Mouse (Mus musculus) forebrain, embryonic 10.5 days (tissue): Measurements from ENCODE around the gene Mlycd. TPM values are rescaled to one million over a fixed set of nuclear protein-coding genes. Genes with fewer than 3 reads are reported as not detected.

ENCODE experiments used
- DNase-seq: peaks from one replicate; pipeline ENCODE4 v3.0.0-alpha.2; 2017; ENCODE audit warnings: low spot score; ENCODE audit errors: extremely low spot score
- H3K27ac ChIP-seq: fragments of 300-500 bp; sonication (generic); 2 replicates; pipeline ENCODE4 v1.5.1; 2016; ENCODE audit warnings: mild to moderate bottlenecking
- H3K27me3 ChIP-seq: fragments of 300-500 bp; sonication (generic); 2 replicates; pipeline ENCODE4 v1.6.1; 2016; ENCODE audit warnings: mild to moderate bottlenecking; ENCODE audit not compliant: poor library complexity, severe bottlenecking
- H3K36me3 ChIP-seq: fragments of 300-500 bp; sonication (generic); replicated peaks from 2 replicates; pipeline ENCODE4 v1.6.1; 2016; ENCODE audit warnings: mild to moderate bottlenecking, moderate library complexity
- H3K4me1 ChIP-seq: fragments of 300-500 bp; sonication (generic); 2 replicates; pipeline ENCODE4 v1.6.1; 2016
- H3K4me3 ChIP-seq: fragments of 300-500 bp; sonication (generic); 2 replicates; pipeline ENCODE4 v1.5.1; 2016; ENCODE audit warnings: mild to moderate bottlenecking, moderate library complexity
- H3K9me3 ChIP-seq: fragments of 300-500 bp; sonication (generic); 2 replicates; pipeline ENCODE4 v1.6.1; 2016; ENCODE audit warnings: mild to moderate bottlenecking, moderate library complexity
- WGBS: fragments of 180-500 bp; shearing (Covaris S2); methylation state at CpG from one replicate; pipeline ENCODE4 v1.1.7; 2016; 5-methylcytosine and 5-hydroxymethylcytosine counted together
- polyA plus RNA-seq: library from polyadenylated mRNA; unstranded; fragments of >200 nt; fragmentation: Nextera tagmentation; extraction: Ambion mirVana; gene quantifications from 2 replicates; pipeline ENCODE4 v1.2.1, GENCODE M21; 2016

The Mlycd gene
- polyA plus RNA-seq, 1 experiment from 2014 or later: 9.2 TPM

DNA sequence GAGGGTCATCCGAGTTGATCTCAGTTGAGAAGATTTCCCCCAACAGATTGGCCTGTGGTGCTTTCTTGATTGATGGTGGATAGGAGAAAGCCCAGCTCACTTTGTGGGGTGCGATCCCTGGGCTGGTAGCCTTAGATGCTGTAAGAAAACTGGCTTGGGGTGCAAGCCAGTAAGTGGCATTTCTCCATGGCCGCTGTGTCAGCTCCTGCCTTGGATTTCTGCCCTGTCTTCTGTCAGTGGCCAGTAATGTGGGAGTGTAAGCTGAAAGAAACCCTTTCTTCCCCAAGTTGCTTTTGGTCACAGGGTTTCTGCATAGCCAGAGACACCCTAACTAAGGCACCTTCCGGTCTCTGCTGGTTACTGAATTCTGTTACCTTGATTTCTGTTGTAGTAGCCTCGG is 61.4 kb downstream of the Mlycd start:
- peaks cover 5% of the 10 kb centered on the region; the same call in 1 of the 2 replicates for H3K4me1 ChIP-seq
- 93% methylated on average over 5 of the region's 5 CpGs for WGBS
- no peak overlapping the region for H3K27ac ChIP-seq
- DNase-seq: no peak
- no peak overlapping the region for H3K4me3 ChIP-seq
- H3K9me3 ChIP-seq: no peaks in the 10 kb centered on the region
- peaks cover 12% of the 10 kb centered on the region for H3K36me3 ChIP-seq
- H3K27me3 ChIP-seq: no peaks in the 10 kb centered on the region

DNA sequence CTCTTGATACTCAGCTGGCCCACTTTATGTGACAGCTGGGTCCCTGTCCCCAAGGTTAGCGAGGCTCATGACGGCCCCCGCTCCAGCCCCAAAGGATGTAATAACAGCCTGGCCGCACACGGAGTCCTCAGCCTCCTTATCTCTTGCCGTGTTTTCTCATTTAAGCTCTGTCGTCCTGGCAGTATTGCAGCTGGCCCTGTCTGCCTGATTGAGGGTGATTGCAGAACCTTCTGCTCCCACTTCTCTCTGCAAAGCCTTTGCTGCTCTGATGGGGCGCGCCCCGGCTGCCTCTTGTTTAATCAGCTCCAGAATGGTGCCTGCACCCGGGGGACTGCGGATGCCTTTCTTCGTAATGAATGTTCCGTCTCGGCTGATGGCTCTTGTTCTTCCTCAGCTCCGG is 65.0 kb downstream of the Mlycd start:
- Histone ChIP-seq H3K27ac (no peak overlapping the region), H3K4me3 (no peak overlapping the region), H3K36me3 (no peaks in the 10 kb centered on the region; the same call in none of the 2 replicates), H3K27me3 (peaks cover 22% of the 10 kb centered on the region), H3K9me3 (no peaks in the 10 kb centered on the region), H3K4me1 (peaks cover 27% of the 10 kb centered on the region)
- DNase-seq: no peak
- WGBS: 79% methylated on average over 16 of the region's 16 CpGs

Other genes starting within 250 kb of the Mlycd start
- 246 and 255 TPM in 2 replicates for gene Hsbp1, start 50.4 kb upstream of the Mlycd start, polyA plus RNA-seq
- 0.48 and 0.73 TPM in 2 replicates for gene Osgin1, start 39.2 kb downstream of the Mlycd start, polyA plus RNA-seq
- 15.5 and 19.1 TPM in 2 replicates for gene Necab2, start 51.8 kb downstream of the Mlycd start, polyA plus RNA-seq
- gene Slc38a8, start 106.8 kb downstream of the Mlycd start, polyA plus RNA-seq: 1.0 and 4.4 TPM in 2 replicates
- 106 TPM in 2 replicates for gene Mbtps1, start 163.9 kb downstream of the Mlycd start, polyA plus RNA-seq
- 61.9 and 66.0 TPM in 2 replicates for gene Hsdl1, start 180.3 kb downstream of the Mlycd start, polyA plus RNA-seq
- 0.11 TPM in 1 of 2 replicates, not detected in the other for gene Dnaaf1, start 180.4 kb downstream of the Mlycd start, polyA plus RNA-seq
- 17.0 and 18.5 TPM in 2 replicates for gene Taf1c, start 210.3 kb downstream of the Mlycd start, polyA plus RNA-seq
- 0.10 and 0.16 TPM in 2 replicates for gene Adad2, start 217.9 kb downstream of the Mlycd start, polyA plus RNA-seq
- gene Kcng4, start 240.8 kb downstream of the Mlycd start, polyA plus RNA-seq: 0.10 and 0.11 TPM in 2 replicates